Mouse (Mus musculus) neural tube, embryonic 11.5 days (tissue): ENCODE results near the gene Rela. TPM values are rescaled to one million over a fixed set of nuclear protein-coding genes. Genes with fewer than 3 reads are reported as not detected.
A peak's percentile ranks its signal among the peaks of the same experiment; 100 is the strongest.

Experiments used
- ATAC-seq: fragments of 200-750 bp; cut with Nextera tagmentation; 2 replicates; pipeline ENCODE4 v1.8.0; 2017; ENCODE audit warnings: moderate number of reproducible peaks, mild to moderate bottlenecking, moderate TSS enrichment, moderate library complexity; ENCODE audit not compliant: insufficient read depth, low FRiP score, low TSS enrichment
- DNase-seq: peaks from one replicate; pipeline ENCODE4 v3.0.0-alpha.2; 2015; ENCODE audit warnings: low spot score
- H3K27ac ChIP-seq: fragments of 300-500 bp; sonication (generic); 2 replicates; pipeline ENCODE4 v1.5.1; 2014; ENCODE audit warnings: low read depth, mild to moderate bottlenecking, low read length
- H3K27me3 ChIP-seq: fragments of 300-500 bp; sonication (generic); 2 replicates; pipeline ENCODE4 v1.6.1; 2014; ENCODE audit warnings: mild to moderate bottlenecking, low read length, mixed read lengths; ENCODE audit not compliant: control insufficient read depth, insufficient read depth
- H3K36me3 ChIP-seq: fragments of 300-500 bp; sonication (generic); 2 replicates; pipeline ENCODE4 v1.6.1; 2014; ENCODE audit warnings: mild to moderate bottlenecking, low read length, moderate library complexity, mixed read lengths; ENCODE audit not compliant: control insufficient read depth, insufficient read depth
- H3K4me1 ChIP-seq: fragments of 300-500 bp; sonication (generic); 2 replicates; pipeline ENCODE4 v1.6.1; 2014; ENCODE audit warnings: low read length, mixed read lengths; ENCODE audit not compliant: control insufficient read depth, insufficient read depth
- H3K4me2 ChIP-seq: fragments of 300-500 bp; sonication (generic); 2 replicates; pipeline ENCODE4 v1.6.1; 2014; ENCODE audit warnings: low read depth, mild to moderate bottlenecking, moderate library complexity
- H3K4me3 ChIP-seq: fragments of 300-500 bp; sonication (generic); 2 replicates; pipeline ENCODE4 v1.5.1; 2014; ENCODE audit warnings: low read depth, low read length
- H3K9ac ChIP-seq: fragments of 300-500 bp; sonication (generic); 2 replicates; pipeline ENCODE4 v1.6.1; 2014; ENCODE audit warnings: mild to moderate bottlenecking, low read length
- H3K9me3 ChIP-seq: fragments of 300-500 bp; sonication (generic); 2 replicates; pipeline ENCODE4 v1.6.1; 2016; ENCODE audit warnings: low read length; ENCODE audit not compliant: control insufficient read depth
- WGBS: fragments of 180-500 bp; shearing (Covaris S2); extraction: QIAGEN DNeasy Blood & Tissue Kit; methylation state at CpG from one replicate; pipeline ENCODE4 v1.1.7; 2014; 5-methylcytosine and 5-hydroxymethylcytosine counted together
- polyA plus RNA-seq: library from polyadenylated mRNA; unstranded; fragments of >200 nt; fragmentation: Nextera tagmentation; extraction: Ambion mirVana; gene quantifications from 2 replicates; pipeline ENCODE4 v1.2.1, GENCODE M21; 2014

The Rela gene
- polyA plus RNA-seq, 1 experiment from 2014 or later: 32.5 TPM

DNA sequence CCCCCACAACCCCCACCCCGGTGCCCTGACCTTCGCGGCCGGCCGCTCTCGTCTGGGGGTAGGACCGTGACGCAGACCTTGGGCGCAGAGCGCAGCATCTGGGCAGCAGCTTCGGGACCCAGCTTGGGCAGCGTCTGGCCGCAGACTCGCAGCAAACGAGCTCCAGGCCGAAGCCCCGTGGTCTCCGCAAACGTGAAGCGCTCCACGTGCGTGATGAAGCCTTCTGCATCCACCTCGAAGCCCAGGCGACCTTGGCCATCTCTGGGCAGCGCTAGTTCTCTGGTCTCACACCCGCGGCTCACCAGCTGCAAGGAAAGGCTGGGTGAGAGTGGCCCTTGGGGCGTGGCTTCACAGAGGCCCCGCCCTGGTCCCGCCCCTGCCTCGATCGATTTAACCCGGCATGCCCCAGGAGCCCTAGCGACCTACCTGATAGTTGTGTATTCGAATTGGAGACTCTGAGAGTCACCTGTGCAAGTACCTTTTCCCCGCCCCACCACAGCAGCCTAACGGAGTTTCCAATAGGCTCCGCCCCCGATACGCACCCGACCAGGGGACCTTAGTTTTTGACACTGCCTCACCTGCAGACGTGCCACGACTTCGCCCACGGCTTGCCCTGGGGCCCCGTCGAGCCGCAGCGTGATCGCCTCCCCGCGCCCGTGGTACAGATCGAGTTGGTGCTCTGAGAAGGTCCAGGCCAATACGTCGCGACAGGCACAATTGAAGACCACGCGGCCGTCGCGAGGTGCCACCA is 16.9 kb downstream of the Rela start:
- peak overlapping the region; percentile 26 for H3K9ac ChIP-seq
- no peaks in the 10 kb centered on the region for H3K9me3 ChIP-seq
- DNase-seq: peak; percentile 76
- peak overlapping the region; percentile 43 for H3K4me3 ChIP-seq
- H3K27me3 ChIP-seq: peaks cover 25% of the 10 kb centered on the region
- no peaks in the 10 kb centered on the region for H3K36me3 ChIP-seq
- 2% methylated on average over 62 of the region's 62 CpGs for WGBS
- peaks cover 13% of the 10 kb centered on the region for H3K4me1 ChIP-seq
- ATAC-seq: peak; percentile 60; the same call in 1 of the 2 replicates
- H3K4me2 ChIP-seq: peak overlapping the region; percentile 82
- no peak overlapping the region for H3K27ac ChIP-seq

DNA sequence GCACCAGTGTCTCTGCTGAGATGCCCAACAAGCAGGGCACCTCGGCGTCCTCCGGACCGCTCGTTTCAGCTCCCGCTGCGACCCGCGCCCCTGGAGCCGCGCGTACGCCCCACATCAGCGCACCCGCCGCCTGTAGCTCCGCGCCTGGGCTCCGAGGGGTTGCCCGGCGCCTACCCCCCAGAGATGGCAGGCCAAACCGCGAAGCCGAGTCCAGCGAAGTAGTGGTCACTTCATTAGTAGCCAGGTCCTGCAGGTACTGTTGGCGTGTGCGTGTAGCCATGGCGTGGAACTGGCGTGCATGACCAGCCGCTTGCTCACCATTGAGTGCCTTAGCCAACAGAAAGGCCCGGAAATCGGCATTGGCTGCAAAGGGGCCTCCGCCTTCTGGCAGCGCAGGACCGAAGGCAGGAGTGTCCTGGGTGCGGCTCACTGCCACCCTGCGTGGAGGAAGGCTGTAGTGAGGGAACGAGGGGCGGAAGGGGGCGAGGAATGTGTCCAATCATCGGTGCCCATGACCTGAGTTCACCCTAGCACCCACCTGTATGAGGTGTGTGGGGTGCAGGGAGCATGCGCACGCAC is 17.5 kb downstream of the Rela start:
- Histone ChIP-seq H3K4me3 (peak overlapping the region; percentile 43), H3K27ac (no peak overlapping the region), H3K9me3 (no peaks in the 10 kb centered on the region), H3K9ac (peak overlapping the region; percentile 26), H3K4me1 (peaks cover 12% of the 10 kb centered on the region), H3K4me2 (peak overlapping the region; percentile 82), H3K36me3 (no peaks in the 10 kb centered on the region), H3K27me3 (peaks cover 25% of the 10 kb centered on the region)
- no peak for DNase-seq
- WGBS: 7% methylated on average over 43 of the region's 43 CpGs
- ATAC-seq: no peak

GRCm38 (mm10) chr19:5660942-5661751 is 23.9 kb downstream of the Rela start:
- no peak for DNase-seq

GRCm38 (mm10) chr19:5662310-5662709 is 25.0 kb downstream of the Rela start:
- H3K4me3 ChIP-seq: peak overlapping the region; percentile 42; the same call in 1 of the 2 replicates

More at GRCm38 (mm10) chr19:5660942-5661751, 23.9 kb downstream of the Rela start:
- H3K4me1 ChIP-seq: peaks cover 15% of the 10 kb centered on the region
- peak overlapping the region; percentile 20; the same call in 1 of the 2 replicates for H3K27ac ChIP-seq
- peaks cover 1% of the 10 kb centered on the region; the same call in 1 of the 2 replicates for H3K27me3 ChIP-seq
- H3K9ac ChIP-seq: no peak overlapping the region
- no peak overlapping the region; the same call in 1 of the 2 replicates for H3K4me2 ChIP-seq
- no peaks in the 10 kb centered on the region for H3K9me3 ChIP-seq
- no peak overlapping the region for H3K4me3 ChIP-seq
- H3K36me3 ChIP-seq: peaks cover 3% of the 10 kb centered on the region
- 91% methylated on average over 16 of the region's 16 CpGs for WGBS
- no peak for ATAC-seq

GRCm38 (mm10) chr19:5662981-5663913 is 26.0 kb downstream of the Rela start, which contains the start of gene Sipa1:
Gene Sipa1, minus strand, starts transcription at chr19:5663707.
- Histone ChIP-seq H3K4me1 (peaks cover 15% of the 10 kb centered on the region), H3K4me3 (peak within 1 kb of the TSS; percentile 42), H3K27me3 (no peaks in the 10 kb centered on the region), H3K9me3 (no peaks in the 10 kb centered on the region), H3K36me3 (peaks cover 6% of the 10 kb centered on the region), H3K9ac (peak within 1 kb of the TSS; percentile 67), H3K27ac (peak within 1 kb of the TSS; percentile 70), H3K4me2 (peak within 1 kb of the TSS; percentile 60)
- peak; percentile 91 for ATAC-seq
- DNase-seq: peak; percentile 94
- WGBS: under 1% methylated on average over 30 of the region's 32 CpGs

More at GRCm38 (mm10) chr19:5662310-5662709, 25.0 kb downstream of the Rela start:
- Histone ChIP-seq H3K4me2 (peak overlapping the region; percentile 60), H3K36me3 (peaks cover 3% of the 10 kb centered on the region), H3K9me3 (no peaks in the 10 kb centered on the region), H3K27ac (no peak overlapping the region), H3K27me3 (no peaks in the 10 kb centered on the region), H3K4me1 (peaks cover 15% of the 10 kb centered on the region), H3K9ac (peak overlapping the region; percentile 6; the same call in 1 of the 2 replicates)
- ATAC-seq: no peak
- no peak for DNase-seq
- WGBS: 83% methylated on average over 8 of the region's 8 CpGs

DNA sequence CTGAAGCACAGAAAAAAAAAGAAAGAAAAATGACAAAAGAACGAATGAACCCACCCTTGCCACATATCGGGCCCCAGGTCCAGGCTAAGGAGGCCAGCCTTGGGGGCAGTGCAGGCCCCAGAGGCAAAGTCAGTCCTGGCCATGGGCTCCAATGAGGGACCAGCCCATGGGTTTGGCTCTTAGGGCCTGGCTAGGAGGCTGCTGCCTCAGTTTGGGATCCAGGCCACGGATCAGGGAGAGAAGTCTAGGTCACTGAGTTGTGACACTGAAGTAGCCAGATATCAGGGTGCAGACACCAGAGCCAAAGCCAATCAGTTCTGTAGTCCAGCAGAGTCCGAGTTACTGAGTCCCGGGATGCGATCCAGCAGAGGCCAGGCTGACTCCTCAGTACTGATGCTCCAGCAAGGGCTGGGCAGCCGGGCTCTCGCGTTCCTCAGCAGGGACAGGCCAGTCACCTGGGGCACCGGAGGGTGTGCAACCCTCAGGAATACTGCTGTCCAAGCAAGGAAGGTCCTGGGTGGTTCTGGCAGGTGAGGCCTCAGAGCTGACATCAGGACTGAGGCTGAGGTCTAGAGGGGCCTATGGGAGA is 27.5 kb downstream of the Rela start:
- DNase-seq (no peak), ATAC-seq (no peak)
- WGBS: 94% methylated on average over 10 of the region's 10 CpGs
- peaks cover 6% of the 10 kb centered on the region for H3K36me3 ChIP-seq
- no peak overlapping the region for H3K4me3 ChIP-seq
- no peaks in the 10 kb centered on the region for H3K9me3 ChIP-seq
- peaks cover 15% of the 10 kb centered on the region for H3K4me1 ChIP-seq
- no peak overlapping the region for H3K9ac ChIP-seq
- H3K27ac ChIP-seq: no peak overlapping the region
- H3K4me2 ChIP-seq: no peak overlapping the region
- H3K27me3 ChIP-seq: no peaks in the 10 kb centered on the region

GRCm38 (mm10) chr19:5665465-5665864 is 28.2 kb downstream of the Rela start:
- H3K27me3 ChIP-seq: no peaks in the 10 kb centered on the region
- ATAC-seq (no peak), DNase-seq (no peak)
- H3K27ac ChIP-seq: no peak overlapping the region
- no peak overlapping the region for H3K9ac ChIP-seq
- H3K9me3 ChIP-seq: no peaks in the 10 kb centered on the region
- H3K4me2 ChIP-seq: no peak overlapping the region
- peaks cover 6% of the 10 kb centered on the region for H3K36me3 ChIP-seq
- no peak overlapping the region for H3K4me3 ChIP-seq
- 90% methylated on average over 15 of the region's 15 CpGs for WGBS
- H3K4me1 ChIP-seq: peaks cover 15% of the 10 kb centered on the region
